Mouse (Mus musculus) neural tube, embryonic 11.5 days (tissue): ENCODE data around the gene Pmm2. TPM values are rescaled to one million over a fixed set of nuclear protein-coding genes. Genes with fewer than 3 reads are reported as not detected.
A peak's percentile ranks its signal among the peaks of the same experiment; 100 is the strongest.

Experiments
- ATAC-seq: fragments of 200-750 bp; cut with Nextera tagmentation; 2 replicates; pipeline ENCODE4 v1.8.0; 2017; ENCODE audit warnings: moderate number of reproducible peaks, mild to moderate bottlenecking, moderate TSS enrichment, moderate library complexity; ENCODE audit not compliant: insufficient read depth, low FRiP score, low TSS enrichment
- DNase-seq: peaks from one replicate; pipeline ENCODE4 v3.0.0-alpha.2; 2015; ENCODE audit warnings: low spot score
- H3K27ac ChIP-seq: fragments of 300-500 bp; sonication (generic); 2 replicates; pipeline ENCODE4 v1.5.1; 2014; ENCODE audit warnings: low read depth, mild to moderate bottlenecking, low read length
- H3K27me3 ChIP-seq: fragments of 300-500 bp; sonication (generic); 2 replicates; pipeline ENCODE4 v1.6.1; 2014; ENCODE audit warnings: mild to moderate bottlenecking, low read length, mixed read lengths; ENCODE audit not compliant: control insufficient read depth, insufficient read depth
- H3K36me3 ChIP-seq: fragments of 300-500 bp; sonication (generic); 2 replicates; pipeline ENCODE4 v1.6.1; 2014; ENCODE audit warnings: mild to moderate bottlenecking, low read length, moderate library complexity, mixed read lengths; ENCODE audit not compliant: control insufficient read depth, insufficient read depth
- H3K4me1 ChIP-seq: fragments of 300-500 bp; sonication (generic); 2 replicates; pipeline ENCODE4 v1.6.1; 2014; ENCODE audit warnings: low read length, mixed read lengths; ENCODE audit not compliant: control insufficient read depth, insufficient read depth
- H3K4me2 ChIP-seq: fragments of 300-500 bp; sonication (generic); 2 replicates; pipeline ENCODE4 v1.6.1; 2014; ENCODE audit warnings: low read depth, mild to moderate bottlenecking, moderate library complexity
- H3K4me3 ChIP-seq: fragments of 300-500 bp; sonication (generic); 2 replicates; pipeline ENCODE4 v1.5.1; 2014; ENCODE audit warnings: low read depth, low read length
- H3K9ac ChIP-seq: fragments of 300-500 bp; sonication (generic); 2 replicates; pipeline ENCODE4 v1.6.1; 2014; ENCODE audit warnings: mild to moderate bottlenecking, low read length
- H3K9me3 ChIP-seq: fragments of 300-500 bp; sonication (generic); 2 replicates; pipeline ENCODE4 v1.6.1; 2016; ENCODE audit warnings: low read length; ENCODE audit not compliant: control insufficient read depth
- WGBS: fragments of 180-500 bp; shearing (Covaris S2); extraction: QIAGEN DNeasy Blood & Tissue Kit; methylation state at CpG from one replicate; pipeline ENCODE4 v1.1.7; 2014; 5-methylcytosine and 5-hydroxymethylcytosine counted together
- microRNA-seq: library from miRNA; unstranded; fragments of <30 nt; microRNA quantifications from one replicate; pipeline ENCODE4, GENCODE M21; 2016
- polyA plus RNA-seq: library from polyadenylated mRNA; unstranded; fragments of >200 nt; fragmentation: Nextera tagmentation; extraction: Ambion mirVana; gene quantifications from 2 replicates; pipeline ENCODE4 v1.2.1, GENCODE M21; 2014

Pmm2 gene
- polyA plus RNA-seq, 1 experiment from 2014 or later: 40.2 TPM

DNA sequence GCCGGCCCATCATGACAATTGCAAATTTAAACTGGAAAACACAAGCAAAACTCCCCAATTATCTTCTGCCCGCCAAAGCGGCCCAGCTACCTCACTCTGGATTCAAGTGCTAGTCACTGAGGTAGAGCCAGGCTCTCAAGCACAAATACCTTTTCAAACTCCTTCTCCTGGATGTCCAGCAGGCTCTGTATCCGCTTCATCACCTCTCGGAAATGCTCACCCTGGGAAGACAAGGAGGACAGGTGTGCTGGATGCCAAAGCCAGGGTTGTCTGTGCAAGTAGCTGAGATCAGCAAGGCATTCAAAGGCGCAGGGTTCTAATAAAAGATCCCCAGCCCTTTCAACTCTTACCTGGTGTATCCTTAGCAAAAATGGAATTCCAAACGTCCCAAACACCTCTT, 53.7 kb downstream of the Pmm2 start:
- Histone ChIP-seq H3K36me3 (peaks cover 28% of the 10 kb centered on the region), H3K9me3 (no peaks in the 10 kb centered on the region), H3K4me2 (no peak overlapping the region), H3K4me1 (no peaks in the 10 kb centered on the region), H3K27me3 (no peaks in the 10 kb centered on the region), H3K9ac (no peak overlapping the region), H3K4me3 (no peak overlapping the region), H3K27ac (no peak overlapping the region)
- 91% methylated on average over 7 of the region's 7 CpGs for WGBS
- ATAC-seq: no peak
- DNase-seq: no peak

- Histone ChIP-seq H3K9me3 (no peaks in the 10 kb centered on the region), H3K4me1 (no peaks in the 10 kb centered on the region), H3K27me3 (no peaks in the 10 kb centered on the region), H3K9ac (no peak overlapping the region), H3K4me2 (no peak overlapping the region), H3K36me3 (peaks cover 41% of the 10 kb centered on the region), H3K27ac (no peak overlapping the region), H3K4me3 (no peak overlapping the region)
- DNase-seq (no peak), ATAC-seq (no peak)
- WGBS: 94% methylated on average over 8 of the region's 8 CpGs
Observed at GRCm38 (mm10) chr16:8699556-8699955, 62.1 kb downstream of the Pmm2 start.

- Histone ChIP-seq H3K4me1 (no peaks in the 10 kb centered on the region), H3K9ac (no peak overlapping the region), H3K36me3 (peaks cover 36% of the 10 kb centered on the region), H3K9me3 (no peaks in the 10 kb centered on the region), H3K27me3 (no peaks in the 10 kb centered on the region), H3K4me2 (no peak overlapping the region), H3K27ac (no peak overlapping the region), H3K4me3 (no peak overlapping the region)
- DNase-seq: no peak
- no peak for ATAC-seq
- 97% methylated on average over 3 of the region's 3 CpGs for WGBS
Observed at GRCm38 (mm10) chr16:8700586-8700985, 63.1 kb downstream of the Pmm2 start.

- peak; percentile 33 for DNase-seq
- Histone ChIP-seq H3K4me1 (no peaks in the 10 kb centered on the region), H3K9ac (no peak overlapping the region), H3K27ac (no peak overlapping the region), H3K27me3 (no peaks in the 10 kb centered on the region), H3K9me3 (no peaks in the 10 kb centered on the region), H3K4me3 (no peak overlapping the region), H3K36me3 (peaks cover 20% of the 10 kb centered on the region), H3K4me2 (no peak overlapping the region)
- ATAC-seq: no peak
- WGBS: 69% methylated on average over 9 of the region's 9 CpGs
Observed at GRCm38 (mm10) chr16:8711998-8712397, 74.5 kb downstream of the Pmm2 start.

Small RNA genes within 50 kb of the gene (microRNA-seq; reads per million reads assigned to microRNA genes)
- not detected for gene Gm22137

Other genes with a start within 250 kb of the Pmm2 start
- gene Tmem114, start 212.5 kb upstream of the Pmm2 start, polyA plus RNA-seq: 0.23 TPM in 1 of 2 replicates, not detected in the other
- gene Mettl22, start 166.9 kb upstream of the Pmm2 start, polyA plus RNA-seq: 24.4 and 30.0 TPM in 2 replicates
- 48.8 and 60.3 TPM in 2 replicates for gene Abat, start 124.2 kb upstream of the Pmm2 start, polyA plus RNA-seq
- gene Tmem186, start within 50 bp of the Pmm2 start, polyA plus RNA-seq: 18.0 and 24.1 TPM in 2 replicates
- gene Carhsp1, start 34.5 kb downstream of the Pmm2 start, polyA plus RNA-seq: 72.8 and 78.4 TPM in 2 replicates
- not detected in 2 replicates for gene Gm5767, start 43.1 kb downstream of the Pmm2 start, polyA plus RNA-seq
- 38.8 and 38.9 TPM in 2 replicates for gene Usp7, start 154.6 kb downstream of the Pmm2 start, polyA plus RNA-seq
- 20.5 and 21.7 TPM in 2 replicates for gene 1810013L24Rik, start 192.4 kb downstream of the Pmm2 start, polyA plus RNA-seq